Mouse (Mus musculus) bone marrow, adult 2 months (tissue): ENCODE results near the gene Spns2. TPM values are rescaled to one million over a fixed set of nuclear protein-coding genes. Genes with fewer than 3 reads are reported as not detected.

Source experiments
- H3K27ac ChIP-seq: fragments of 200-500 bp; 2 replicates; pipeline ENCODE4 v1.5.1; 2012; ENCODE audit warnings: low read depth, mild to moderate bottlenecking, control low read depth, inconsistent platforms, low read length; ENCODE audit not compliant: control insufficient read depth, poor library complexity, insufficient read depth
- H3K4me1 ChIP-seq: fragments of 200-500 bp; 2 replicates; pipeline ENCODE4 v1.6.1; 2011; ENCODE audit warnings: low read length; ENCODE audit not compliant: control insufficient read depth, insufficient read depth
- H3K4me3 ChIP-seq: fragments of 200-500 bp; replicated peaks from 2 replicates; pipeline ENCODE3; 2011; ENCODE audit warnings: mild to moderate bottlenecking, low read depth, low read length, control low read depth; ENCODE audit not compliant: control insufficient read depth
- CTCF ChIP-seq: fragments of 200-500 bp; IDR thresholded peaks from 2 replicates; pipeline ENCODE4 v1.5.1; 2011; ENCODE audit warnings: low read length, control low read depth; ENCODE audit not compliant: control insufficient read depth, insufficient read depth
- POLR2A ChIP-seq: fragments of 200-500 bp; IDR thresholded peaks from 2 replicates; pipeline ENCODE4 v1.6.1; 2011; ENCODE audit warnings: low read depth, mild to moderate bottlenecking, control low read depth, low read length, borderline replicate concordance; ENCODE audit not compliant: control insufficient read depth
- WGBS: fragments of 180-500 bp; shearing (Covaris S2); methylation state at CpG from one replicate; pipeline ENCODE4 v1.1.7; 2018; 5-methylcytosine and 5-hydroxymethylcytosine counted together
- polyA plus RNA-seq: library from polyadenylated mRNA; stranded (reverse); fragments of >200 nt; gene quantifications from 2 replicates; pipeline ENCODE4 v1.2.4, GENCODE M21; 2011; ENCODE audit warnings: low replicate concordance; ENCODE audit not compliant: missing spikeins, insufficient read depth, insufficient read length

Spns2 gene
- polyA plus RNA-seq, 1 experiment, result 10.7 TPM

GRCm38 (mm10) chr11:72429288-72429690, 60.4 kb downstream of the Spns2 start:
- Histone ChIP-seq H3K27ac (no peak overlapping the region), H3K4me3 (no peak overlapping the region), H3K4me1 (no peaks in the 10 kb centered on the region)
- TF ChIP-seq POLR2A, result no peak
- TF ChIP-seq CTCF, result peak; percentile 95
- 50% methylated on average over 7 of the region's 7 CpGs for WGBS

- 0% methylated on average over 5 of the region's 5 CpGs for WGBS
- H3K4me1 ChIP-seq, result no peaks in the 10 kb centered on the region
- no peak overlapping the region for H3K4me3 ChIP-seq
- no peak overlapping the region for H3K27ac ChIP-seq
- TF ChIP-seq POLR2A (no peak), CTCF (peak; percentile 72)
Measured at GRCm38 (mm10) chr11:72428694-72429093, 61.0 kb downstream of the Spns2 start.

GRCm38 (mm10) chr11:72426884-72427283, 62.8 kb downstream of the Spns2 start:
- H3K27ac ChIP-seq, result no peak overlapping the region
- no peak overlapping the region for H3K4me3 ChIP-seq
- no peak for TF ChIP-seq CTCF
- no peak for TF ChIP-seq POLR2A
- no peaks in the 10 kb centered on the region for H3K4me1 ChIP-seq

- Histone ChIP-seq H3K27ac (no peak overlapping the region), H3K4me3 (no peak overlapping the region), H3K4me1 (no peaks in the 10 kb centered on the region)
- TF ChIP-seq POLR2A, result no peak
- TF ChIP-seq CTCF, result no peak
Measured at GRCm38 (mm10) chr11:72425201-72425600, 64.5 kb downstream of the Spns2 start.

- WGBS, result 52% methylated on average over 4 of the region's 4 CpGs
- Histone ChIP-seq H3K4me3 (no peak overlapping the region), H3K27ac (no peak overlapping the region), H3K4me1 (no peaks in the 10 kb centered on the region)
- TF ChIP-seq POLR2A, result no peak
- no peak for TF ChIP-seq CTCF
Measured at GRCm38 (mm10) chr11:72423686-72424085, 66.0 kb downstream of the Spns2 start.

- Histone ChIP-seq H3K27ac (no peak overlapping the region), H3K4me3 (no peak overlapping the region), H3K4me1 (no peaks in the 10 kb centered on the region)
- TF ChIP-seq POLR2A (no peak), CTCF (no peak)
- WGBS, result 37% methylated on average over 11 of the region's 11 CpGs
Measured at GRCm38 (mm10) chr11:72421518-72422278, 68.0 kb downstream of the Spns2 start.

- H3K4me3 ChIP-seq, result no peak overlapping the region
- 82% methylated on average over 6 of the region's 6 CpGs for WGBS
- no peak for TF ChIP-seq POLR2A
- TF ChIP-seq CTCF, result no peak
Measured at GRCm38 (mm10) chr11:72420460-72421122, 69.1 kb downstream of the Spns2 start.

GRCm38 (mm10) chr11:72419006-72419405, 70.7 kb downstream of the Spns2 start:
- Histone ChIP-seq H3K27ac (no peak overlapping the region), H3K4me1 (no peaks in the 10 kb centered on the region), H3K4me3 (no peak overlapping the region)
- TF ChIP-seq CTCF (no peak), POLR2A (no peak)
- 73% methylated on average over 6 of the region's 6 CpGs for WGBS

More at GRCm38 (mm10) chr11:72420460-72421122, 69.1 kb downstream of the Spns2 start:
- H3K27ac ChIP-seq, result no peak overlapping the region
- H3K4me1 ChIP-seq, result no peaks in the 10 kb centered on the region

- H3K27ac ChIP-seq, result no peak overlapping the region
- TF ChIP-seq CTCF (no peak), POLR2A (no peak)
- 83% methylated on average over 8 of the region's 8 CpGs for WGBS
- no peaks in the 10 kb centered on the region for H3K4me1 ChIP-seq
- no peak overlapping the region for H3K4me3 ChIP-seq
Measured at GRCm38 (mm10) chr11:72418227-72418626, 71.5 kb downstream of the Spns2 start.

GRCm38 (mm10) chr11:72417376-72417775, 72.3 kb downstream of the Spns2 start:
- TF ChIP-seq CTCF, result no peak
- TF ChIP-seq POLR2A, result no peak
- H3K4me3 ChIP-seq, result no peak overlapping the region
- no peaks in the 10 kb centered on the region for H3K4me1 ChIP-seq
- no peak overlapping the region for H3K27ac ChIP-seq
- WGBS, result 72% methylated on average over 4 of the region's 4 CpGs
